Mouse (Mus musculus): ENCODE results near the gene Pde10a. TPM values are rescaled to one million over a fixed set of nuclear protein-coding genes. Genes with fewer than 3 reads are reported as not detected.

Gene Pde10a
- total and polyA plus RNA-seq, 3 experiments: 0.04 to 0.41 (median 0.21) TPM

DNA sequence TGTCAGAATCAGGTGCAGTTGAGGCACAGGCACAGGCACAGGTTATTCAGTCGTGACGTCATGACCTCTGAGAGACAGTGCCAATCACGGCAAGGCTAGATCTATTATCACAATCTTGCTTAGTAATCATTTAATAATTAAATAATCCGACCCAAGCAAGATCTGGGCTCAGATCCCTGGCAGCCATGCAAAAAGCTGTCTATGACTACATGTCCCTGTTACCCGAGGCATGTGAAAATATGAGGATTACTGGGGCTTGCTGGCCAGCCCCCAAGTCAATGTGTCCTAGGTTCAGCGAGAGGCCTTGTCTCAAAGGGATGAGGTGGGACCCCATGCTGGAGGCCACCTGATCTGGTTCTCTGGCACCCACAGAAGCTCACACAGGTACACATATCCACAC lies 11.3 kb downstream of the Pde10a start:
- TF ChIP-seq MXI1 (IDR thresholded peaks at IDR 0.05; ENCODE audit: low read depth, low read length): no peak
- TF ChIP-seq JUND (conservative IDR thresholded peaks at IDR 0.05; ENCODE audit: low read depth, low read length): no peak
- no peak for TF ChIP-seq RCOR1 (conservative IDR thresholded peaks at IDR 0.05; ENCODE audit: low read depth, low read length)
- no peaks in the 10 kb centered on the region for H3K36me3 ChIP-seq (replicated peaks in 1 of 2; ENCODE audit: control insufficient read depth in 1 of 2, insufficient read depth in 1 of 2, low read length in 1 of 2)
- no peak overlapping the region for H3K27ac ChIP-seq (ENCODE audit: insufficient read depth, low read depth)
- H3K79me2 ChIP-seq (replicated peaks; ENCODE audit: control insufficient read depth, extremely low read depth, insufficient read depth, poor library complexity, severe bottlenecking): no peaks in the 10 kb centered on the region
- in situ Hi-C loops (cut with MboI; ENCODE audit: low pct_ligation_motif_present, low pct_unique_long_range_greater_than_20kb, low sequenced_read_pairs) (no loop called here), dilution Hi-C loops (cut with MboI; ENCODE audit: extremely low pct_ligation_motif_present, extremely low pct_unique_long_range_greater_than_20kb, low sequenced_read_pairs) (no loop called here)
- H3K27me3 ChIP-seq (replicated peaks): peaks cover 4% of the 10 kb centered on the region
- H3K4me2 ChIP-seq (ENCODE audit: insufficient read depth, low read depth, poor library complexity, severe bottlenecking): no peak overlapping the region
- no peak overlapping the region for H3K4me3 ChIP-seq (replicated peaks in 1 of 3; ENCODE audit: low read depth in 2 of 3, low read length in 2 of 3, poor library complexity in 1 of 3)
- no peak for DNase-seq (ENCODE audit: extremely low read depth)
- H3K4me1 ChIP-seq (ENCODE audit: control insufficient read depth in 1 of 2, insufficient read depth in 2 of 2): no peaks in the 10 kb centered on the region
- no peaks in the 10 kb centered on the region for H3K9me3 ChIP-seq (replicated peaks; ENCODE audit: low read length)
- H3K9ac ChIP-seq (ENCODE audit: insufficient read depth, low read depth): no peak overlapping the region

DNA sequence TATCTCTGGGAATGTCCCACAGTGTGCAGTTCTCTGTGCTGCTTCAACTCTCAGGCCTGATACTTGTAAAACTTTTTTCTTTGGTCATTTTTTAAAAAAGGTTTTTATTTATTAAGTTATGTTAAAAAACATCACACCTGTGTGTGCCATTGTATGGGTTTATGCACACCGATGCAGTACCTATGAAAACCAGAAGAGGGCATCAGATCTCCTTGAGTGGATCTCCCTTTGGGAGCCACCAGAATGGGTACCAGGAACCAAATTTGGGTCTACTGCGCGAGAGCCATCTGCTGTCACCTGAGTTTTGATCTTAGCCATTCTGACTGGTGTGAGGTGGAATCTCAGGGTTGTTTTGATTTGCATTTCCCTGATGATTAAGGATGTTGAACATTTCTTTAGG lies 12.9 kb downstream of the Pde10a start:
- no peak overlapping the region for H3K27ac ChIP-seq (ENCODE audit: insufficient read depth, low read depth)
- no peak overlapping the region for H3K4me3 ChIP-seq (replicated peaks in 1 of 3; ENCODE audit: low read depth in 2 of 3, low read length in 2 of 3, poor library complexity in 1 of 3)
- H3K4me2 ChIP-seq (ENCODE audit: insufficient read depth, low read depth, poor library complexity, severe bottlenecking): no peak overlapping the region
- H3K27me3 ChIP-seq (replicated peaks): peaks cover 3% of the 10 kb centered on the region
- no peak overlapping the region for H3K9ac ChIP-seq (ENCODE audit: insufficient read depth, low read depth)
- in situ Hi-C loops (cut with MboI; ENCODE audit: low pct_ligation_motif_present, low pct_unique_long_range_greater_than_20kb, low sequenced_read_pairs): no loop called here
- DNase-seq (ENCODE audit: extremely low read depth): peak; percentile 30
- TF ChIP-seq SMC3 (IDR thresholded peaks at IDR 0.05; ENCODE audit: low read depth, low read length) (peak; percentile 35), POLR2A (IDR thresholded peaks at IDR 0.05; ENCODE audit: low read depth, low read length) (no peak), CTCF (conservative IDR thresholded peaks at IDR 0.05 in 1 of 2, IDR thresholded peaks at IDR 0.05 in 1 of 2; ENCODE audit: low read depth in 2 of 2, low read length in 2 of 2) (peak; percentile 45 to 57; a peak in 3 of 4 replicates), SIN3A (IDR thresholded peaks at IDR 0.05; ENCODE audit: low read length) (no peak), RAD21 (IDR thresholded peaks at IDR 0.05; ENCODE audit: low read depth, low read length) (peak; percentile 37)
- H3K9me3 ChIP-seq (replicated peaks; ENCODE audit: low read length): no peaks in the 10 kb centered on the region
- no peaks in the 10 kb centered on the region for H3K36me3 ChIP-seq (replicated peaks in 1 of 2; ENCODE audit: control insufficient read depth in 1 of 2, insufficient read depth in 1 of 2, low read length in 1 of 2)
- no peaks in the 10 kb centered on the region for H3K79me2 ChIP-seq (replicated peaks; ENCODE audit: control insufficient read depth, extremely low read depth, insufficient read depth, poor library complexity, severe bottlenecking)
- dilution Hi-C loops (cut with MboI; ENCODE audit: extremely low pct_ligation_motif_present, extremely low pct_unique_long_range_greater_than_20kb, low sequenced_read_pairs): no loop called here
- no peaks in the 10 kb centered on the region for H3K4me1 ChIP-seq (ENCODE audit: control insufficient read depth in 1 of 2, insufficient read depth in 2 of 2)

DNA sequence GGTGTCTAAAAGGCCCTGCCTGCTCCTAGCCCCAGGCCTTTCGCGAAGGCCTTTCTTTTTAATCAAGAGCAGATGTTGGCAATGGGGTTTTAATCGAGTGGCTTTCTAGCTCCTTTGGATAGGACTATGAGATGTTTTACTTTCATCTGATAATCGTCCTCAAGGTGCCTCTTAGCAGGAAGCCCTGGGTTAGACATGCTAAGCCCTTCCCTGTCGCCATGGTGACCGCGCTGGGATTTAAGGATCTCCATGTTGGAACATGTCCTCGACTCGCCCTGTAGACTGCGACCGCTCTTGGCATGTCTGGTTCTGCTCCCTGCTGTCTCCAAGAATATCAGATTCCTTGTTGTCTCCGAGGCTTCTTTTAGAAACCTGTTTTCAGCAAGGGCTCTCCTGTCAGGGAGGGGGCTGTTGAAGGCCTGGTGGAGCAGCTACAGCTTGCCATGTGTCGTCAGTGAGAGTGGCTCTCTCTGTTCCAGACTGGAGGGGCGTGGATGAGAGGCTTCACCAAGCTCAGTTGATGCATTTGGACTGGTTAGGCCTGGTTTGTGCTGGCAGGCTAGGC lies 16.9 kb downstream of the Pde10a start:
- DNase-seq (ENCODE audit: extremely low read depth): no peak
- Histone ChIP-seq H3K27ac (ENCODE audit: insufficient read depth, low read depth) (no peak overlapping the region), H3K4me2 (ENCODE audit: insufficient read depth, low read depth, poor library complexity, severe bottlenecking) (no peak overlapping the region), H3K4me1 (ENCODE audit: control insufficient read depth in 1 of 2, insufficient read depth in 2 of 2) (no peaks in the 10 kb centered on the region), H3K4me3 (replicated peaks in 1 of 3; ENCODE audit: low read depth in 2 of 3, low read length in 2 of 3, poor library complexity in 1 of 3) (no peak overlapping the region), H3K36me3 (replicated peaks in 1 of 2; ENCODE audit: control insufficient read depth in 1 of 2, insufficient read depth in 1 of 2, low read length in 1 of 2) (no peaks in the 10 kb centered on the region), H3K9ac (ENCODE audit: insufficient read depth, low read depth) (no peak overlapping the region), H3K79me2 (replicated peaks; ENCODE audit: control insufficient read depth, extremely low read depth, insufficient read depth, poor library complexity, severe bottlenecking) (no peaks in the 10 kb centered on the region), H3K9me3 (replicated peaks; ENCODE audit: low read length) (peaks cover 6% of the 10 kb centered on the region), H3K27me3 (replicated peaks) (peaks cover 6% of the 10 kb centered on the region)
- dilution Hi-C loops (cut with MboI; ENCODE audit: extremely low pct_ligation_motif_present, extremely low pct_unique_long_range_greater_than_20kb, low sequenced_read_pairs): no loop called here
- in situ Hi-C loops (cut with MboI; ENCODE audit: low pct_ligation_motif_present, low pct_unique_long_range_greater_than_20kb, low sequenced_read_pairs): no loop called here
- TF ChIP-seq POLR2A (IDR thresholded peaks at IDR 0.05; ENCODE audit: low read depth, low read length) (no peak), E2F4 (IDR thresholded peaks at IDR 0.05; ENCODE audit: insufficient replicate concordance, low read depth, low read length) (no peak), CHD2 (IDR thresholded peaks at IDR 0.05; ENCODE audit: low read length) (no peak), KAT2A (IDR thresholded peaks at IDR 0.05; ENCODE audit: insufficient replicate concordance, low read length) (no peak), ZMIZ1 (IDR thresholded peaks at IDR 0.05; ENCODE audit: low read depth, low read length) (no peak), MEF2A (IDR thresholded peaks at IDR 0.05; ENCODE audit: borderline replicate concordance, low read depth, low read length) (no peak), IRF4 (IDR thresholded peaks at IDR 0.05; ENCODE audit: low read depth, low read length) (no peak), RCOR1 (conservative IDR thresholded peaks at IDR 0.05; ENCODE audit: low read depth, low read length) (no peak), BHLHE40 (IDR thresholded peaks at IDR 0.05; ENCODE audit: low read depth, low read length) (no peak), MAX (IDR thresholded peaks at IDR 0.05; ENCODE audit: low read length) (no peak), USF2 (conservative IDR thresholded peaks at IDR 0.05; ENCODE audit: low read depth, low read length) (no peak), GABPA (IDR thresholded peaks at IDR 0.05; ENCODE audit: insufficient replicate concordance, low read depth, low read length) (no peak)

All from CH12.LX (cell line).